Mouse (Mus musculus) forebrain, embryonic 14.5 days (tissue): ENCODE data around the gene Tmem179b. TPM values are rescaled to one million over a fixed set of nuclear protein-coding genes. Genes with fewer than 3 reads are reported as not detected.

Source experiments
- ATAC-seq: fragments of 200-750 bp; cut with Nextera tagmentation; 2 replicates; pipeline ENCODE4 v1.8.0; 2017; ENCODE audit warnings: mild to moderate bottlenecking, moderate library complexity
- DNase-seq: peaks from one replicate; pipeline ENCODE4 v3.0.0-alpha.2; 2015; ENCODE audit warnings: low spot score
- H3K27ac ChIP-seq: fragments of 300-500 bp; sonication (generic); 2 replicates; pipeline ENCODE4 v1.5.1; 2014; ENCODE audit warnings: low read depth, mild to moderate bottlenecking, control low read depth, low read length, moderate library complexity
- H3K27me3 ChIP-seq: fragments of 300-500 bp; sonication (generic); replicated peaks from 2 replicates; pipeline ENCODE4 v1.6.1; 2014; ENCODE audit warnings: low read length, control low read depth, mixed read lengths; ENCODE audit not compliant: control insufficient read depth, insufficient read depth
- H3K36me3 ChIP-seq: fragments of 300-500 bp; sonication (generic); 2 replicates; pipeline ENCODE4 v1.6.1; 2014; ENCODE audit warnings: low read length, control low read depth; ENCODE audit not compliant: control insufficient read depth, insufficient read depth
- H3K4me1 ChIP-seq: fragments of 300-500 bp; sonication (generic); 2 replicates; pipeline ENCODE4 v1.6.1; 2014; ENCODE audit warnings: antibody characterized with exemption, low read length, control low read depth; ENCODE audit not compliant: control insufficient read depth, insufficient read depth
- H3K4me2 ChIP-seq: fragments of 300-500 bp; sonication (generic); 2 replicates; pipeline ENCODE4 v1.6.1; 2014; ENCODE audit warnings: mild to moderate bottlenecking, control low read depth, low read length
- H3K4me3 ChIP-seq: fragments of 300-500 bp; sonication (generic); 2 replicates; pipeline ENCODE4 v1.5.1; 2014; ENCODE audit warnings: low read depth, low read length, control low read depth
- H3K9ac ChIP-seq: fragments of 300-500 bp; sonication (generic); 2 replicates; pipeline ENCODE4 v1.6.1; 2014; ENCODE audit warnings: mild to moderate bottlenecking, low read length, control low read depth, moderate library complexity
- H3K9me3 ChIP-seq: fragments of 300-500 bp; sonication (generic); replicated peaks from 2 replicates; pipeline ENCODE4 v1.6.1; 2016; ENCODE audit warnings: low read length, control low read depth, mixed read lengths; ENCODE audit not compliant: control insufficient read depth
- WGBS: fragments of 180-500 bp; shearing (Covaris S2); extraction: QIAGEN DNeasy Blood & Tissue Kit; methylation state at CpG from one replicate; pipeline ENCODE4 v1.1.7; 2014; 5-methylcytosine and 5-hydroxymethylcytosine counted together
- polyA plus RNA-seq: library from polyadenylated mRNA; unstranded; fragments of >200 nt; fragmentation: Nextera tagmentation; extraction: Ambion mirVana; gene quantifications from 2 replicates; pipeline ENCODE4 v1.2.1, GENCODE M21; 2014

Gene Tmem179b
- polyA plus RNA-seq, 1 experiment from 2014 or later, result 41.4 TPM

DNA sequence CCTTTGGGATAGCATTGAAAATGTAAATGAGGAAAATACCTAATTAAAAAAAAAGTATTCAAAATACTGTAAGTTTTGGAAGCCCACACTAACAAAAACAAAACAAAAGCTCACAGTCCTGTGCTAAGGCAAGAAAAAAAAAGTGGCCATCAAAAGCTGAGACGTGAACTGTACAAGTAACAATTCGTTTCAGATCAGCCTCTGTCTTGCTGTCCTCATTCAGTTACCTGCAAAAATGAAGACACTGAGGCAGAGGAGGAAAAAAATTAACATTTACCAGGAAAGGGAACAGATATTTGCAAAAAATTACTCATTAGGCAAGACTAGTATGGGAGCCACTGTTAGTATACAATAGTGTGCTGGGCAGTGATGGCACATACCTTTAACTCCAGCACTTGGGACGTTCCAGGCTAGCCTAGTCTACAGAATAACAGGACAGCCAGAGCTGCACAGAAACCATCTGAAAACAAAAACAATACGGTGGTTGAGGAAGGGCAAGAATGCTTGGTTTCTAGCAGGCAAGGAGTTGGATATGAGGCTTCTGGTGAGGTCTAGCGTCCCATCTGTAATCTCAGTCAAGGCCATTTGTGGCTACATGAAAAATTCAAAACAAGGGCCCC is 46.7 kb downstream of the Tmem179b start:
- 19% methylated on average over 5 of the region's 5 CpGs for WGBS
- Histone ChIP-seq H3K9ac (no peak overlapping the region), H3K4me1 (peaks cover 13% of the 10 kb centered on the region), H3K9me3 (no peaks in the 10 kb centered on the region), H3K4me2 (no peak overlapping the region), H3K4me3 (no peak overlapping the region), H3K36me3 (peaks cover 32% of the 10 kb centered on the region), H3K27me3 (no peaks in the 10 kb centered on the region), H3K27ac (no peak overlapping the region)
- ATAC-seq, result no peak
- DNase-seq, result no peak

DNA sequence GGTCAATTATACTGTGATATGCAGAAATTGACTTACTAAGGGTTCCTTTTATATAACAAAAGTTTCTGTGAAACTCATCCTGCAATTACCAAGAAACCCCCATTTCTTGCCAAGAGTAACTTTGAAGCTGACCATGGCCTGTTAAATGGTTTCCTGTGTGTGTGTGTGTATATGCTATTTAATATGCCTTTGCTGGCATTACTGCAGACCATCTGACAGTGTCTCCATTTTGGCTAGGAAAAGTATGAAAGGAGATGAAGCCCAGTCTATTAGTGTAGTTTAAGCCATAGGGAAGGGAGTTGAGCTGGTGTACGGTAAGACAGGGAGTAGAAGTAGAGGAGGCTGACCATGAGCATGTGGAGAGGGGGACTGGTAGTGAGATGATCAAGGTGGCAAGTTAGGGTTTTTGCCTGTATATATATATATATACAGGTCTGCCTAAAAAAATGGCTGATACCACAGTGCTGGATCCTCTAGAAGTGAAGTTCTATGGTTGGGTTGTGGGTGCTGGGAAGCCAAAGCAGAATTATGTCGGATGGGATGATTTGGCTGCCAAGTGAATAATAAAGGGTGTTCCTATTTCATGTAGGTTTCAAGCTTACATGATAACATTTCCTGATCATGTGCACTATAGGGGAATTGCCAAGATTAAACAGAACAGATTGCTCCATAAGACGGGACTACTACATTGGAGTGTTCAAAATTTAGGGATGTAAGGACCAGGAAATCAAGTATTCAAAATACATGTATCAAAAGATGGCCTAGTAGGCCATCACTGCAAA is 47.5 kb downstream of the Tmem179b start:
- H3K36me3 ChIP-seq, result peaks cover 32% of the 10 kb centered on the region
- H3K9ac ChIP-seq, result no peak overlapping the region
- WGBS, result 19% methylated on average over 3 of the region's 3 CpGs
- peaks cover 19% of the 10 kb centered on the region for H3K4me1 ChIP-seq
- H3K9me3 ChIP-seq, result no peaks in the 10 kb centered on the region
- no peaks in the 10 kb centered on the region for H3K27me3 ChIP-seq
- no peak overlapping the region for H3K4me3 ChIP-seq
- ATAC-seq (no peak), DNase-seq (no peak)
- H3K27ac ChIP-seq, result no peak overlapping the region
- no peak overlapping the region for H3K4me2 ChIP-seq

DNA sequence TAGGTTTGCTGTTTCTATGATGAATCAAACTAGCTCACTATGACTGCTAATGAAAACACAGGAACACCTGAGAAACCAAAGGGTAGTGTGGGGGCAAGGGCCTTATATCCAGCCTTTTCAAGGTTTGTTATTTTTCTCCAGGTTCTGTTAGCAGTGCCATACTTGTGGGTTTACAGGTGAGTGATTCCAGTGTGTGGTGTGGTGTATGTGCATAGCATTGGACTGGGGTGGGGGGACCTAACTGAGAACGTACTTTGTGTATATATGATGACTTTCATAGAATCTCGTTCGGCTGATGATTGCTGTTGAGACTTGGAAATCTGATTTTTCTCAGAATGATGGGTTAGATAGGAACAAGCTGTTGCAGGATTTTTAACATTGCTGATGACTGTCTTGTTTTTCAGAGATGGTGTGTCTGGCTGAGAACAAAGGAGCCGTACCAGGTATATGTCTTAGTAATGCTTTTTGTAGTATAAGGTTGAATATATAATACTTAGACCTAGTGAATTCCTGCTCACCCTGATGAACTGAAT is 49.1 kb downstream of the Tmem179b start:
- 42% methylated on average over 4 of the region's 4 CpGs for WGBS
- H3K27ac ChIP-seq, result no peak overlapping the region
- H3K36me3 ChIP-seq, result peaks cover 32% of the 10 kb centered on the region
- peak overlapping the region; percentile 97 for H3K9ac ChIP-seq
- H3K27me3 ChIP-seq, result no peaks in the 10 kb centered on the region
- H3K4me1 ChIP-seq, result peaks cover 21% of the 10 kb centered on the region
- peak overlapping the region; percentile 83 for H3K4me2 ChIP-seq
- peak overlapping the region; percentile 63 for H3K4me3 ChIP-seq
- no peaks in the 10 kb centered on the region for H3K9me3 ChIP-seq
- ATAC-seq, result no peak
- DNase-seq, result no peak

DNA sequence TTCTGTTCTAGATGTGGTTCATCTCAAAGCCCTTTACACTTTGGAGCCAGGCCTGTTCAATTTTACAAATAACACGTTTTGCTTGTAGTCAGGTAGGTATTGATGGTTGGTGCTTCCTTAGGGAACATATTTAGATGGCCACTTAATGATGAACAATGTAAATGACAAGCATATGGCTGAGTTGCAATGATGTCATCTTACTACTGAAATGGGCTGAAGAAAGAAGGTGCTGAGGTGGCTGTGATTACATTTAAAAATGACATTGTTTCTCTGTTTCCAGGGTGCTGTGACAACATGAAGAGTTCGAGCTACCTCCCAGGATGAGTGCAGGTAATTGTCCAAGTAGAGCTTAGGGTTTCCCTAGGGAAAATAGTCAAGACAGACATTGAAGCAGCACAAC is 49.9 kb downstream of the Tmem179b start:
- Histone ChIP-seq H3K4me2 (peak overlapping the region; percentile 83), H3K4me1 (peaks cover 21% of the 10 kb centered on the region), H3K36me3 (peaks cover 32% of the 10 kb centered on the region), H3K27me3 (no peaks in the 10 kb centered on the region), H3K9ac (peak overlapping the region; percentile 97), H3K4me3 (peak overlapping the region; percentile 63), H3K9me3 (no peaks in the 10 kb centered on the region), H3K27ac (peak overlapping the region; percentile 72; the same call in 1 of the 2 replicates)
- 3% methylated on average over 2 of the region's 2 CpGs for WGBS
- DNase-seq (no peak), ATAC-seq (no peak)

DNA sequence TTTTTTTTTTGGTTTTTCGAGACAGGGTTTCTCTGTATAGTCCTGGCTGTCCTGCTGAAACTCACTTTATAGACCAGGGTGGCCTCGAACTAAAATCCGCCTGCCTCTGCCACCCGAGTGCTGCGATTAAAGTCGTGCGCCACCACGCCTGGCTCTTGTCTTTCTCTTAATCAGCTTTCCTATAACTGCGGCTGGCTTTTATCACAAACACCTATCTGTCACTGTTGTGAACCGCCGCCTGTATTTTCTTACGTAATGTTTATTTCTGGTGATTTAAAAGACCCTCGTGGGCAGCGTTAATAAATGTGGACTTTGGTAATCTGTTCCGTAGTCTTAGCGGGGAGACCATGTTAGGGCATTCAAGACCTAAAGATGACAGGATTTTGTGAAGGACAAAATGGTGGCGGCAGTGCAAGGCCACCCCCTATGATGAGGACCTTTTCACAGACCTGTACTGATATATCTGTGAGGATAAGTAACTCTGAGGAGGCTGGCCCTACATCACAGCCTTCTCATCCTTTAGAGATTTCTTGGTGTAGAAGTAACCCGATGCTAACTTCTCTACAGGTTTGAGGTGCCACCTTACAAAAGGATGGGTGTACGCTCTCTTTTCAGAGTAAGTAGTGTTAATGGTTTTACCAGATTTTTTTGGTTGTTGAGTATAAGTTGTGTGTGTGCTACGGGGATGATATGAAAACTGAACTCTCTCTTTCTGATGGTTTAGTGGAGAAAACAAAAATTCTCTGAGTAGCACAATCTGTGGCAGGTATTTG is 50.5 kb downstream of the Tmem179b start:
- ATAC-seq (peak; percentile 19; the same call in 1 of the 2 replicates), DNase-seq (peak; percentile 30)
- no peaks in the 10 kb centered on the region for H3K27me3 ChIP-seq
- peak overlapping the region; percentile 97 for H3K9ac ChIP-seq
- H3K27ac ChIP-seq, result peak overlapping the region; percentile 72
- peaks cover 32% of the 10 kb centered on the region for H3K36me3 ChIP-seq
- peak overlapping the region; percentile 83 for H3K4me2 ChIP-seq
- peaks cover 21% of the 10 kb centered on the region for H3K4me1 ChIP-seq
- H3K4me3 ChIP-seq, result peak overlapping the region; percentile 63
- H3K9me3 ChIP-seq, result no peaks in the 10 kb centered on the region
- WGBS, result under 1% methylated on average over 20 of the region's 20 CpGs

DNA sequence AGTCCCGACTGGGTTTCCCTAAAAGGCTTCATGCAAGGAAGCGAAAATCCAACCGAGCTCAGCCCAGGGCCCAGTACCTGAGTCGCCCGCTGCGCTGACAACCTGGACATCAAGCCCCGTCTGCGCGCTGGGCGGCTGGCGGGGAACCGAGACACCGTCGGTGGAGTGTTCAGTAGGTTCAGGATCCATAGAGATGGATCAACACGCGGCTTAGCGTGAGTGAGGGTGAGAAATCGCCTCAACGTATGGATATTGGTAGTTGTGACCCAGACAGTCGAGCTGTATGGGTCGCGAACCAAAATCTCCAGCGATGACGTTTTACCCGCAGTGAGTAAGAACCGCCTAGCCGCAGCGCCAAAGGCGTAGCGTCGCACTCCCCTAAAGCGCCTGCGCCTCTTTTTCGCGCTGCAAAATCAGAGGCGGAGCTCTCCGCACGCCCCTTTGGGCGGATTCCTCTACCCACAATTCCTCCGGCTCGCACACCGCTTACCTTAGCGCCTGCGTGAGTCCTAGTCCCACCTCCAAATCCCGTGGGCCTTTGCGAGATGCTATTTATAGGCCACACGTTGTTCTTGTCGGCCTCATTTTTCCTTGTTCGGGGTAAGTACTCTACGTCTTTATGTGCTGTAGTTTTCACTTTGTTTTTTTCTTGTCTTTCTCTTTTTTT is 51.2 kb downstream of the Tmem179b start, which contains the start of gene Slc3a2:
TSS of gene Slc3a2 (minus strand) at position 463 of the 667 bp plus-strand sequence.
- peaks cover 32% of the 10 kb centered on the region for H3K36me3 ChIP-seq
- peak within 1 kb of the TSS; percentile 97 for H3K9ac ChIP-seq
- H3K4me2 ChIP-seq, result peak within 1 kb of the TSS; percentile 83
- peaks cover 21% of the 10 kb centered on the region for H3K4me1 ChIP-seq
- peak within 1 kb of the TSS; percentile 63 for H3K4me3 ChIP-seq
- under 1% methylated on average over 50 of the region's 50 CpGs for WGBS
- DNase-seq (peak; percentile 100), ATAC-seq (peak; percentile 98)
- peak within 1 kb of the TSS; percentile 93 for H3K27ac ChIP-seq
- no peaks in the 10 kb centered on the region for H3K27me3 ChIP-seq
- no peaks in the 10 kb centered on the region for H3K9me3 ChIP-seq

DNA sequence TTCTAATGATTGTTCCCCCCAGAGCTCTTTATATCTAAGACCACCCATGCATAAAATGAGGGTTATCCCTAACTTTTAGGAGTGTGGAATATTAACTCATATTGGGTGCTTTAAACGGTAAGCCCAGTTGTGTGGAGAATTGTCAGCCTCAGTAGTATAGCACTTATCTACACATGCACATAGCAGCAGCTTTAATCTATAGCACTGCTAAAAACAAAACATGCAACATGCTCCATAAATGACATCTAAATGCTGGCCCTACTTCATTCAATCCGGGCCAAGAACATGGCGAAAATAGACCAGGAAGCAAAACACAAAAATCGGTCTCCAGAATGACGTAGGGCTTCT is 51.7 kb downstream of the Tmem179b start:
- peaks cover 32% of the 10 kb centered on the region for H3K36me3 ChIP-seq
- H3K9ac ChIP-seq, result peak overlapping the region; percentile 81
- H3K4me3 ChIP-seq, result peak overlapping the region; percentile 63
- 1% methylated on average over 5 of the region's 5 CpGs for WGBS
- no peaks in the 10 kb centered on the region for H3K9me3 ChIP-seq
- no peak; the same call in 1 of the 2 replicates for ATAC-seq
- H3K27me3 ChIP-seq, result no peaks in the 10 kb centered on the region
- peak overlapping the region; percentile 83 for H3K4me2 ChIP-seq
- no peak for DNase-seq
- H3K4me1 ChIP-seq, result peaks cover 21% of the 10 kb centered on the region
- peak overlapping the region; percentile 93 for H3K27ac ChIP-seq
